Mouse (Mus musculus): ENCODE data around the gene Nudt6.

DNA sequence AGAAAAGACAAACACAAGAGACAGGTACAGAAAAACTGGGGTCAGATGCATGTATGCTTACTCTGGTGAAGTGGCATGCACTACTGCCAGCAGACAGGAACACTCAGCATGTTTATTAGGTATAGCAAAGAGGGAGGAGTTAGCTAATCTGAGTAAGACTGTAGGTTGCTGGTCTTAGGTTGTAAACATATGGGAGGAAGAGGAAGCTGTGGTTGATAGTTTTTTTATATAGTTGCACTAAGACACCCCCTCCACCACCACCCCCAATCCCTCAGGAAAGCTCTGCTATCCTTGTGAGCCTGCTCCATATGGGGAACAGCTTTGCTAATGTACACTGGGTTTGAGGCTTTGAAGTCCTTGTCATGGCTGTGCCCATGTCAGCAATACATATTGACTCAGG, 10.3 kb upstream of the Nudt6 start:
- TF ChIP-seq CTCF (IDR thresholded peaks at IDR 0.05 in 2 of 3, conservative IDR thresholded peaks at IDR 0.05 in 1 of 3; ENCODE audit: control insufficient read depth in 1 of 3, insufficient read depth in 1 of 3, low read depth in 2 of 3, low read length in 3 of 3, poor library complexity in 1 of 3, severe bottlenecking in 1 of 3) (no peak), POLR2A (IDR thresholded peaks at IDR 0.05; ENCODE audit: control insufficient read depth in 1 of 2, insufficient read depth in 1 of 2, low read depth in 1 of 2, low read length in 2 of 2, poor library complexity in 1 of 2) (no peak), MAX (IDR thresholded peaks at IDR 0.05; ENCODE audit: low read length) (no peak), GATA1 (IDR thresholded peaks at IDR 0.05; ENCODE audit: low read depth, low read length) (no peak), MAFK (IDR thresholded peaks at IDR 0.05; ENCODE audit: borderline replicate concordance, low read depth, low read length) (no peak), ELF1 (IDR thresholded peaks at IDR 0.05; ENCODE audit: low read depth, low read length) (no peak), JUND (IDR thresholded peaks at IDR 0.05; ENCODE audit: low read depth, low read length) (no peak), RAD21 (IDR thresholded peaks at IDR 0.05; ENCODE audit: low read depth, low read length) (no peak), ZKSCAN1 (IDR thresholded peaks at IDR 0.05; ENCODE audit: low read depth, low read length) (no peak), MEF2A (IDR thresholded peaks at IDR 0.05; ENCODE audit: extremely low read depth, insufficient replicate concordance, low read depth, low read length, poor library complexity, severe bottlenecking) (no peak), GABPA (IDR thresholded peaks at IDR 0.05; ENCODE audit: low read depth, low read length) (no peak), TAL1 (IDR thresholded peaks at IDR 0.05; ENCODE audit: low read length) (no peak), NRF1 (IDR thresholded peaks at IDR 0.05; ENCODE audit: insufficient read depth, low read depth, low read length, poor library complexity, severe bottlenecking) (no peak), ZNF384 (IDR thresholded peaks at IDR 0.05; ENCODE audit: low read depth, low read length) (peak; percentile 50)

Measured in MEL (cell line).